Mouse (Mus musculus): ENCODE measurements around the gene Cpne2.

The Cpne2 gene
- long read RNA-seq, experiment 1, partial matches to known transcripts = 0 of 7 reads
- long read RNA-seq, experiment 1, other reads (novel, unspliced or antisense) = 2 of 7 reads
- long read RNA-seq, experiment 2, transcript Cpne2-201 (16 exons, 2,342 nt) = minor isoform, 5 of 18 reads
- long read RNA-seq, experiment 2, transcript Cpne2-205 (2 exons, 655 nt) = major isoform, 7 of 18 reads
- long read RNA-seq, experiment 2, partial matches to known transcripts = 1 of 18 reads
- long read RNA-seq, experiment 2, other reads (novel, unspliced or antisense) = 2 of 18 reads

- intact Hi-C loops (cut with DNase I) = no loop called here
These were observed at the start of gene Cpne2 for GRCm38 (mm10) chr8:94532873-94533671. TSS of gene Cpne2 (plus strand) at chr8:94532990.

- intact Hi-C loops (cut with DNase I) = loop anchor here (5.0 kb wide), 2 partner anchors 88 to 153 kb away; no protein-coding TSS in a partner anchor
These were observed 47.5 kb upstream of the Cpne2 start for GRCm38 (mm10) chr8:94485288-94485687.

GRCm38 (mm10) chr8:94485882-94486281 is 46.9 kb upstream of the Cpne2 start:
- intact Hi-C loops (cut with DNase I) = loop anchor here (5.0 kb wide), 2 partner anchors 89 to 154 kb away; no protein-coding TSS in a partner anchor

DNA sequence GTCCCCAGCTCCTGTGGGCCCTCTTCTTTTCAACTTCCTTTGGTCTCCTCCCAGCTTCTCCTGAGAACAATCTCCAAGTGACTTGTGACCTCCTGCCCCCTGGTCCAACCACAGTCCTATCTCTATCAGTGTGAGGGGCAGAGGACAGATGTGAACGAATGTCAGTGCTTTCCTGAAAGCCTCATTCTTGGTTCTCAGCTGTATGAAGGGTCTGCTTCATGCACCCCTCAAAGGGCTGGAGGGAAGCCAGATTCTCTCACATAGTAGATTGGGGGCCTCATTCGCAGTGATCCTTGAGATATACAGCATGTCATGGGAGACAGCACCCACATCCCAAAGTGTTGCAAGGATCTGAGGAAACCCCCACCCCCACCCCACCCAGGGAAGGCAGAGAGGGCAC is 44.8 kb upstream of the Cpne2 start:
- intact Hi-C loops (cut with DNase I) = loop anchor here (5.0 kb wide), 2 partner anchors 91 to 156 kb away; no protein-coding TSS in a partner anchor

GRCm38 (mm10) chr8:94489809-94490483 is 42.8 kb upstream of the Cpne2 start:
- intact Hi-C loops (cut with DNase I) = loop anchor here (5.0 kb wide), 3 partner anchors 93 to 212 kb away; no protein-coding TSS in a partner anchor

DNA sequence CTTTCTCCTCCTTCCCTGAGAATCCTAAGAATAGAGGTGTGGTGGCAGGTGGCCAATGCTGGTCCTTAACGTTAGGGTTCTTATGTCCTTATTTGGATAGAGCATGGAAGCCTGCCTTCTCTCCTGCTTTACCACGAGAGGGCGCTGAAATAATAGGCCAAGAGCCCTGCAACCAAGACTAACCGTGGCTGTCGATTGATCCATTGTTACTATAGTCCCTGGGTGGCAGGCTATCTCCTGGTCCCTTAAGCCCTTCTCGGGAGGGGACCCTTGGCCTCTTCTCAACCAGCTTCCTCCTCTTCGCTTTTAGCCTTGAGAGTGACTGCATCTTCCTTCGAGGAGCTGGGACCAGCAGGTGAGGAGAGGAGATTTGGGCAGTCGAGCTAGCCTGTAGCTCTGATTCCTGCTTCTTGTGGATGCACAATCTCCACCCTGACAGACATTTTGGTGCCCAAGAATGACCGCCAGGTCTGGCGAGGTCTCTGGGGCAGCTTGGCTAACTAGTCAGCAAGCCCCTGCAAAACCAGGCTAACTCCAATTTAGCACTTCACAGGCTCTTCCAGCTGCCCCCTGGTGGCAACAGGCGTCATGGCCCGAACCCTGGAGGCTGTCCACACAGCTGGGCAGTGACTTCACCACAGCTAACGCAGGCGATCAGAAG is 40.6 kb upstream of the Cpne2 start:
- intact Hi-C loops (cut with DNase I) = loop anchor here (1.0 to 5.0 kb wide), 2 partner anchors 92 to 210 kb away; no protein-coding TSS in a partner anchor

GRCm38 (mm10) chr8:94493240-94493639 is 39.5 kb upstream of the Cpne2 start:
- intact Hi-C loops (cut with DNase I) = loop anchor here (5.0 kb wide), 1 partner anchor 209 kb away; no protein-coding TSS in a partner anchor

DNA sequence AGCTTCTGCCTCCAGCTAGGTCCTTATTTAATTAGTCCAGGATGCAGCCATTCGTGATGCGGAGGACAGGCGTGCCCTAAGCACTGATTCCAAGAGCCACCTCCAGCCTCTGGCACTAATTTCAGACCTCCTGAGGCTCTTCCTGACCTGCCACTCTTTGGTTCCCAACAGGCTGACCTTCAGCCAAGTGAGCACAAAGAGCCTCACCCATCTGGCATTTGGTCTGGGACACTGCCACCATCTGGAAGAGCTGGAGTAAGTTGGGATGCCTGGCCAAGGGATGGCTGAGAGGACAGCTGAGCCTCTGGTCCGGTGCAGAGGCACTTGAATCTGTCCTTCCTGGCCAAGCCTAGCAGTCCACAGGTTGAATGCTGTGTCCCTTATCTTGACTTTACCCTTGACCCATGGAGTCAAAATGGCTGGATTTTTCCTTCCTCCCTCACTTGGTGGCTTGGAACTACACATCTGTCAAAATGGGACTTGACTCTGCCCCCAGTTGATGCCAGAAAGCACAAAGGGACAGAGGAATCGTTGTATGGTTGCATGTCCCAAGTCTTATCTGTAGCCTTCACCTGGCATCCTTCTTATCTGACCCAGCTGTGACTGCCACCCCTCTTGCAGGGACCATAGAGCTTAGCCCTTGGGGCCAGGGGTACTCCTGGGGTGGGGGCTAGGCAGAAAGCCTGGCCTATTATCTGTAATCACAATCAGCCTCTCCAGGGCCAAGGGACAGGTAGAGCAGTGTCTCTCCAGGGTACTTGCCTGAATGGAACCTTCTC is 17.2 kb upstream of the Cpne2 start:
- intact Hi-C loops (cut with DNase I) = no loop called here

- intact Hi-C loops (cut with DNase I) = no loop called here
These were observed 16.6 kb upstream of the Cpne2 start for GRCm38 (mm10) chr8:94516209-94516593.

- intact Hi-C loops (cut with DNase I) = no loop called here
These were observed 16.0 kb upstream of the Cpne2 start for GRCm38 (mm10) chr8:94516766-94517165.

DNA sequence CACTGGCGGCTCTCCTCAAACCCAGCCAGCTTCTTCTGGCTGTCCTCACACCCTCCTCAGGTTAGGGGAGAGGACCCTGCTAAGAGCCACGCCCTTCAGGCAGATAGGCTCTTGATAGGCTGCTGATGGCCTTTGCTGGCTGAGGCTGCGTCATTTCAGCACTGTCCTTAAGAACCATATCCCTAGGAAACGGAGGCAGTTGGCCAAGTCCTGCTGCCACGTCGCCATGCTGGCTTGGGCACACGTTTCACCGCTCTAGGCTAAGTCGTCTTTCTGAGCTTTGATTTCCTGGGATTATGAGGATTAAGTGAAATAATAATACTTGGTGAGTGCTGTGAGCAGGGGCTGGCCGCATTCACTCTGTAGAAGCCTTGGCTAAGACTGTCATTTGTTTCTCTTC is 14.5 kb upstream of the Cpne2 start:
- intact Hi-C loops (cut with DNase I) = no loop called here

DNA sequence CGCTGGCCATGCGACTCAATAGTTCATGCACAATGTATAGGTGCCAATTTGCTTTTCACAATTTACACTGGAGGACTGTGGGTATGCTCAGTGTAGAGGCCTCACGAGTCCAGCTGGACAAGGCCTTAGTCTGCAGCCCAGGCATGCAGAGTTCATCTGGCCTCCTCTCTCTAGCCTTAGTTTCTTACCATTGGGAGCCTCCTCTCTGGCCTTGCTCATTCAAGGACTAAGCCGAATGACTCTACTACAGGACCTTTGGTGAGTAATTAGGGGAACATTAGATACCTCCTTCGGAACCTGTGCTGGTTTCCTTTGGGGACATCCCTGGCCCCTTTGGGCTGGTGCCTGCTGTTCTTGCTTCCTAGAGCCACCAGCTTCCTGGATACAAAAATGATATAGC is 13.8 kb upstream of the Cpne2 start:
- intact Hi-C loops (cut with DNase I) = no loop called here

- intact Hi-C loops (cut with DNase I) = no loop called here
These were observed 11.3 kb upstream of the Cpne2 start for GRCm38 (mm10) chr8:94521481-94521880.

GRCm38 (mm10) chr8:94522482-94522881 is 10.3 kb upstream of the Cpne2 start:
- intact Hi-C loops (cut with DNase I) = no loop called here

- intact Hi-C loops (cut with DNase I) = no loop called here
These were observed 8.2 kb upstream of the Cpne2 start for GRCm38 (mm10) chr8:94524554-94524953.

GRCm38 (mm10) chr8:94527178-94527577 is 5.6 kb upstream of the Cpne2 start:
- intact Hi-C loops (cut with DNase I) = loop anchor here (5.0 kb wide), 1 partner anchor 175 kb away; no protein-coding TSS in a partner anchor

- intact Hi-C loops (cut with DNase I) = loop anchor here (2.0 to 5.0 kb wide), 2 partner anchors 57 to 174 kb away; no protein-coding TSS in a partner anchor
These were observed 4.5 kb upstream of the Cpne2 start for GRCm38 (mm10) chr8:94528245-94528644.

DNA sequence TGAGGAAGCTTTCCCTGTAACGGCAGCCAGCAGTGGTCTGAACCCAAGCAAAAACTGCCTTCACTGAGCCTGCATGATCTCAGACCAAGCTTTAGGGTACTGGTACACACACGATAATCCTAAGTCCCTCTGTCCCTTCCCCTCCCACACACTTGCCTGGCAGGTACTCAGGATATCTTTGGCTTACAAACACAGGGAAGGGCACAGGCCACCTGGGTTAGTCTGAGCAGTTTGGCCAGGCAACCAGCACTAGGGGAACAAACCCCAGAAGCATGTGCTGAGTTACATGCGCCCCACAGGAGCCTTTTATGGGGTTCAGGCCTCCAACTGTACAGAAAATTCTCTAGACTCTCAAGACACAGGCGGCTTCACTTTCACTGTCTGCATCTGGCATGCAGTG is 2.9 kb upstream of the Cpne2 start:
- intact Hi-C loops (cut with DNase I) = loop anchor here (2.0 to 5.0 kb wide), 2 partner anchors 55 to 172 kb away; no protein-coding TSS in a partner anchor

- intact Hi-C loops (cut with DNase I) = no loop called here
These were observed 2.1 kb upstream of the Cpne2 start for GRCm38 (mm10) chr8:94530643-94531042.

DNA sequence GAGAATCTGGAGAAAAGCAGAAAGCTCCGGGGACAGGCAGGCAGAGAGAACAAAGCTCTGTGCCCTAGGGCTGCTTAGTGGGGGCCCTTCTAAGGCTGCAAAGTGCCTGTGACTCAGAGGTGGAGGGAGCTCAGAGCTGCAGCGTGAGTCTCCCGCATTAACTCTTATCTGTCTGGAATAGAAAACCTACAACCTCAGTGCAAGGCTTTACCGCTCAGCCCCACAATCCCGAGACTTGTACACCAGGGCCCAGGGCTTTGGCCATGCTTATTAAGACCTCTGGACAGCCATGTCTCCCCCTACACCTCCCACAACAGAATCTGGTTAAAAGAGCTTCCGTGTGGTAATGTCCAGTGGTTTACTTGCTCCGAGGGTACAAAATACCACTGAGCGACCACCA is 790 bp upstream of the Cpne2 start:
- intact Hi-C loops (cut with DNase I) = no loop called here

Measured in adrenal gland (tissue).